Mouse (Mus musculus) E14TG2a.4 (cell line): ENCODE results near the gene Col11a1.

ENCODE experiments used
- CTCF ChIP-seq: conservative IDR thresholded peaks from 2 replicates; pipeline ENCODE4 v1.5.1; 2014; ENCODE audit warnings: low read length
- NANOG ChIP-seq: IDR thresholded peaks from 2 replicates; pipeline ENCODE4 v1.6.1; 2014; ENCODE audit warnings: borderline replicate concordance, low read length, mixed read lengths

DNA sequence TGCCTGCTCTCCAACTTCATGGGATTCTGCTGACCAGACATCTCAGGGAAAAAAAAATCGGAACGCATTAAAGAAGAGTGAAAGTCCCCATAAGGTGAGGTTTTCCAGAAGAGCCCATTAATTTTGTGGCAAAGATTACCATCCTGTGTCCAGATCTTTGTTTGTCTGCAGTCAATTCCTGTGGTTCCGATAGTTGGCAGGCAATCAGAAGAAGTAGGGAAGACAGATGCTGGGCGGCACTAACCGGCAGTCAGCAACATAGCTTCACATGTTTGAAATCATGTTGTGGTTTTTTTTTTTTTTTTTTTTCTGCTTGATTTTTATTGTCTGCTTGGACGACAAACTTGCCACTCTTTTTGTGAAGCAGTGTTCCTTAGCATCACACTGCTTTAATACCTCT, 39.4 kb upstream of the Col11a1 start:
- TF ChIP-seq CTCF (no peak), NANOG (no peak)
